Mouse (Mus musculus): ENCODE measurements at regions not wholly inside any gene's neighbourhood (a gene's known extent, or its start where the extent isn't known, plus 50 kb on each side); places are given as distances from the start of the nearest gene placed in this dataset.
A peak's percentile ranks its signal among the peaks of the same experiment; 100 is the strongest.

GRCm38 (mm10) chr4:135046619-135047018, 73.8 kb upstream of the Runx3 start (continued):
- TF ChIP-seq GABPA (IDR thresholded peaks at IDR 0.05; ENCODE audit: low read depth, low read length) = 0 out of 2 replicates have a peak, but pooled peaks have one; percentile 32
- TF ChIP-seq USF2 (IDR thresholded peaks at IDR 0.05; ENCODE audit: borderline replicate concordance in 1 of 2, insufficient read depth in 1 of 2, low read depth in 1 of 2, low read length in 2 of 2) = no peak
- TF ChIP-seq ELF1 (IDR thresholded peaks at IDR 0.05; ENCODE audit: low read depth, low read length) = 0 out of 2 replicates have a peak, but pooled peaks have one; percentile 24
- TF ChIP-seq MAX (IDR thresholded peaks at IDR 0.05; ENCODE audit: low read length) = peak; percentile 53
- no peak for TF ChIP-seq E2F4 (IDR thresholded peaks at IDR 0.05; ENCODE audit: borderline replicate concordance, low read depth, low read length)
- no peak for TF ChIP-seq ZKSCAN1 (IDR thresholded peaks at IDR 0.05; ENCODE audit: low read depth, low read length)
- peak; percentile 38 for TF ChIP-seq SIN3A (IDR thresholded peaks at IDR 0.05; ENCODE audit: low read length)
- no peak for TF ChIP-seq MAFK (IDR thresholded peaks at IDR 0.05; ENCODE audit: borderline replicate concordance, low read depth, low read length)
- TF ChIP-seq ZNF384 (IDR thresholded peaks at IDR 0.05; ENCODE audit: low read depth, low read length) = no peak
- peak; percentile 65 for TF ChIP-seq TBP (IDR thresholded peaks at IDR 0.05; ENCODE audit: low read depth, low read length)
- no peak for TF ChIP-seq CHD1 (IDR thresholded peaks at IDR 0.05; ENCODE audit: low read depth, low read length)

GRCm38 (mm10) chr4:135047251-135047650, 73.2 kb upstream of the Runx3 start:
- Histone ChIP-seq H3K27me3 (ENCODE audit: control insufficient read depth in 1 of 2, insufficient read depth in 2 of 2, low read length in 2 of 2) (no peaks in the 10 kb centered on the region), H3K9ac (ENCODE audit: control insufficient read depth, low read depth, low read length, poor library complexity, severe bottlenecking) (peak overlapping the region; percentile 43), H3K9me3 (replicated peaks; ENCODE audit: insufficient read depth, low read length) (no peaks in the 10 kb centered on the region), H3K79me2 (ENCODE audit: control insufficient read depth, insufficient read depth, low read length, poor library complexity) (no peaks in the 10 kb centered on the region), H3K4me1 (ENCODE audit: control insufficient read depth in 1 of 2, insufficient read depth in 2 of 2, low read length in 2 of 2) (peaks cover 14 to 40% of the 10 kb centered on the region in 2 experiments), H3K27ac (ENCODE audit: control insufficient read depth, low read depth, low read length) (peak overlapping the region; percentile 54), H3K4me3 (ENCODE audit: control insufficient read depth in 1 of 2, insufficient read depth in 1 of 2, low read depth in 2 of 2, low read length in 2 of 2) (peak overlapping the region; percentile 30 to 51), H3K36me3 (ENCODE audit: control insufficient read depth in 1 of 2, insufficient read depth in 2 of 2, low read length in 2 of 2) (peaks cover 0 to 26% of the 10 kb centered on the region in 2 experiments; a peak in 2 of 4 replicates)
- TF ChIP-seq SMC3 (IDR thresholded peaks at IDR 0.05; ENCODE audit: low read depth, low read length) = no peak
- peak; percentile 65 for TF ChIP-seq ETS1 (IDR thresholded peaks at IDR 0.05; ENCODE audit: low read depth, low read length)
- DNase-seq (ENCODE audit: low read depth, low spot score) = peak; percentile 76

- H3K79me2 ChIP-seq (ENCODE audit: control insufficient read depth, insufficient read depth, low read length, poor library complexity) = no peaks in the 10 kb centered on the region
- TF ChIP-seq MAFK (IDR thresholded peaks at IDR 0.05; ENCODE audit: borderline replicate concordance, low read depth, low read length) = no peak
- TF ChIP-seq SIN3A (IDR thresholded peaks at IDR 0.05; ENCODE audit: low read length) = no peak
- no peak for TF ChIP-seq MYC (IDR thresholded peaks at IDR 0.05; ENCODE audit: low read depth, low read length)
- no peak for TF ChIP-seq ZC3H11A (IDR thresholded peaks at IDR 0.05; ENCODE audit: low read depth, low read length)
- TF ChIP-seq NRF1 (IDR thresholded peaks at IDR 0.05; ENCODE audit: insufficient read depth, low read depth, low read length, poor library complexity, severe bottlenecking) = no peak
- no peak for TF ChIP-seq POLR2AphosphoS5 (IDR thresholded peaks at IDR 0.05; ENCODE audit: borderline replicate concordance, low read depth, low read length)
- no peak for TF ChIP-seq ZNF384 (IDR thresholded peaks at IDR 0.05; ENCODE audit: low read depth, low read length)
- TF ChIP-seq TCF12 (IDR thresholded peaks at IDR 0.05; ENCODE audit: low read depth, low read length) = no peak
- TF ChIP-seq MAZ (IDR thresholded peaks at IDR 0.05; ENCODE audit: low read depth, low read length) = no peak
- no peak for TF ChIP-seq CHD2 (IDR thresholded peaks at IDR 0.05; ENCODE audit: low read length)
- no peak for TF ChIP-seq CHD1 (IDR thresholded peaks at IDR 0.05; ENCODE audit: low read depth, low read length)
- TF ChIP-seq EP300 (IDR thresholded peaks at IDR 0.05; ENCODE audit: low read depth in 1 of 2, low read length in 2 of 2) = no peak
- no peak for TF ChIP-seq GABPA (IDR thresholded peaks at IDR 0.05; ENCODE audit: low read depth, low read length)
- TF ChIP-seq SMC3 (IDR thresholded peaks at IDR 0.05; ENCODE audit: low read depth, low read length) = no peak
- no peak for TF ChIP-seq E2F4 (IDR thresholded peaks at IDR 0.05; ENCODE audit: borderline replicate concordance, low read depth, low read length)
- H3K27ac ChIP-seq (ENCODE audit: control insufficient read depth, low read depth, low read length) = peak overlapping the region; percentile 54
- no peaks in the 10 kb centered on the region for H3K9me3 ChIP-seq (replicated peaks; ENCODE audit: insufficient read depth, low read length)
- peaks cover 0 to 26% of the 10 kb centered on the region in 2 experiments; a peak in 2 of 4 replicates for H3K36me3 ChIP-seq (ENCODE audit: control insufficient read depth in 1 of 2, insufficient read depth in 2 of 2, low read length in 2 of 2)
- H3K4me1 ChIP-seq (ENCODE audit: control insufficient read depth in 1 of 2, insufficient read depth in 2 of 2, low read length in 2 of 2) = peaks cover 12 to 34% of the 10 kb centered on the region in 2 experiments
- H3K9ac ChIP-seq (ENCODE audit: control insufficient read depth, low read depth, low read length, poor library complexity, severe bottlenecking) = peak overlapping the region; percentile 43; the same call in 1 of the 2 replicates
- H3K27me3 ChIP-seq (ENCODE audit: control insufficient read depth in 1 of 2, insufficient read depth in 2 of 2, low read length in 2 of 2) = no peaks in the 10 kb centered on the region
- peak; percentile 46 for DNase-seq (ENCODE audit: low read depth, low spot score)
- peak overlapping the region in 1 of 2 experiments; percentile 0; a peak in 1 of 4 replicates for H3K4me3 ChIP-seq (ENCODE audit: control insufficient read depth in 1 of 2, insufficient read depth in 1 of 2, low read depth in 2 of 2, low read length in 2 of 2)
Measured at GRCm38 (mm10) chr4:135047771-135048170, 72.7 kb upstream of the Runx3 start.
